Mouse (Mus musculus): ENCODE measurements around the gene Ccdc57. TPM values are rescaled to one million over a fixed set of nuclear protein-coding genes. Genes with fewer than 3 reads are reported as not detected.

Ccdc57 gene
- 7.3 and 8.8 TPM in 2 replicates for polyA plus RNA-seq (2015; fragmentation: Nextera tagmentation; extraction: Ambion mirVana)

GRCm38 (mm10) chr11:120932564-120933398 lies at the start of gene Ccdc57:
Ccdc57 (minus strand) TSS chr11:120932872.
- Histone ChIP-seq H3K9me3 (ENCODE audit: control insufficient read depth, low read length) (no peaks in the 10 kb centered on the region), H3K4me3 (replicated peaks; ENCODE audit: low read length) (peak within 1 kb of the TSS; percentile 89), H3K4me1 (replicated peaks; ENCODE audit: control insufficient read depth, insufficient read depth, low read length) (peaks cover 7% of the 10 kb centered on the region), H3K9ac (replicated peaks; ENCODE audit: low read depth, low read length) (peak within 1 kb of the TSS; percentile 79), H3K27me3 (replicated peaks; ENCODE audit: control insufficient read depth, insufficient read depth, low read length) (no peaks in the 10 kb centered on the region), H3K4me2 (ENCODE audit: low read length) (peak within 1 kb of the TSS; percentile 87), H3K36me3 (ENCODE audit: control insufficient read depth, insufficient read depth) (no peaks in the 10 kb centered on the region; the same call in 1 of the 2 replicates), H3K27ac (ENCODE audit: low read length) (peak within 1 kb of the TSS; percentile 33; the same call in 1 of the 2 replicates)
- WGBS: 10% methylated on average over 44 of the region's 44 CpGs
- ATAC-seq: peak; percentile 96

GRCm38 (mm10) chr11:120982459-120982858 lies 49.8 kb upstream of the Ccdc57 start:
- Histone ChIP-seq H3K27ac (ENCODE audit: low read length) (no peak overlapping the region), H3K9me3 (ENCODE audit: control insufficient read depth, low read length) (no peaks in the 10 kb centered on the region), H3K27me3 (replicated peaks; ENCODE audit: control insufficient read depth, insufficient read depth, low read length) (no peaks in the 10 kb centered on the region), H3K4me1 (replicated peaks; ENCODE audit: control insufficient read depth, insufficient read depth, low read length) (peaks cover under 1% of the 10 kb centered on the region; the same call in 1 of the 2 replicates), H3K4me3 (replicated peaks; ENCODE audit: low read length) (no peak overlapping the region), H3K36me3 (ENCODE audit: control insufficient read depth, insufficient read depth) (peaks cover 31% of the 10 kb centered on the region), H3K9ac (replicated peaks; ENCODE audit: low read depth, low read length) (no peak overlapping the region), H3K4me2 (ENCODE audit: low read length) (no peak overlapping the region)
- no peak for ATAC-seq

GRCm38 (mm10) chr11:120981661-120982060 lies 49.0 kb upstream of the Ccdc57 start:
- H3K36me3 ChIP-seq (ENCODE audit: control insufficient read depth, insufficient read depth): peaks cover 31% of the 10 kb centered on the region
- ATAC-seq: no peak
- no peaks in the 10 kb centered on the region for H3K4me1 ChIP-seq (replicated peaks; ENCODE audit: control insufficient read depth, insufficient read depth, low read length)
- H3K27ac ChIP-seq (ENCODE audit: low read length): no peak overlapping the region
- H3K9me3 ChIP-seq (ENCODE audit: control insufficient read depth, low read length): no peaks in the 10 kb centered on the region
- no peak overlapping the region for H3K4me3 ChIP-seq (replicated peaks; ENCODE audit: low read length)
- no peak overlapping the region for H3K4me2 ChIP-seq (ENCODE audit: low read length)
- H3K27me3 ChIP-seq (replicated peaks; ENCODE audit: control insufficient read depth, insufficient read depth, low read length): no peaks in the 10 kb centered on the region
- WGBS: 85% methylated on average over 4 of the region's 4 CpGs
- H3K9ac ChIP-seq (replicated peaks; ENCODE audit: low read depth, low read length): no peak overlapping the region

- H3K9me3 ChIP-seq (ENCODE audit: control insufficient read depth, low read length): no peaks in the 10 kb centered on the region
- no peak overlapping the region for H3K4me3 ChIP-seq (replicated peaks; ENCODE audit: low read length)
- H3K9ac ChIP-seq (replicated peaks; ENCODE audit: low read depth, low read length): no peak overlapping the region
- ATAC-seq: no peak
- no peak overlapping the region for H3K27ac ChIP-seq (ENCODE audit: low read length)
- WGBS: 85% methylated on average over 9 of the region's 9 CpGs
- no peaks in the 10 kb centered on the region for H3K4me1 ChIP-seq (replicated peaks; ENCODE audit: control insufficient read depth, insufficient read depth, low read length)
- H3K27me3 ChIP-seq (replicated peaks; ENCODE audit: control insufficient read depth, insufficient read depth, low read length): no peaks in the 10 kb centered on the region
- no peak overlapping the region for H3K4me2 ChIP-seq (ENCODE audit: low read length)
- H3K36me3 ChIP-seq (ENCODE audit: control insufficient read depth, insufficient read depth): peaks cover 29% of the 10 kb centered on the region
These were observed 47.9 kb upstream of the Ccdc57 start for GRCm38 (mm10) chr11:120980427-120981035.

GRCm38 (mm10) chr11:120979711-120980426 lies 47.2 kb upstream of the Ccdc57 start:
- Histone ChIP-seq H3K9ac (replicated peaks; ENCODE audit: low read depth, low read length) (no peak overlapping the region), H3K4me1 (replicated peaks; ENCODE audit: control insufficient read depth, insufficient read depth, low read length) (no peaks in the 10 kb centered on the region), H3K27me3 (replicated peaks; ENCODE audit: control insufficient read depth, insufficient read depth, low read length) (no peaks in the 10 kb centered on the region), H3K27ac (ENCODE audit: low read length) (no peak overlapping the region), H3K9me3 (ENCODE audit: control insufficient read depth, low read length) (no peaks in the 10 kb centered on the region), H3K4me3 (replicated peaks; ENCODE audit: low read length) (no peak overlapping the region), H3K36me3 (ENCODE audit: control insufficient read depth, insufficient read depth) (peaks cover 31% of the 10 kb centered on the region), H3K4me2 (ENCODE audit: low read length) (no peak overlapping the region)
- ATAC-seq: no peak
- WGBS: 91% methylated on average over 8 of the region's 8 CpGs

GRCm38 (mm10) chr11:120973318-120973717 lies 40.6 kb upstream of the Ccdc57 start:
- Histone ChIP-seq H3K4me2 (ENCODE audit: low read length) (no peak overlapping the region), H3K9me3 (ENCODE audit: control insufficient read depth, low read length) (no peaks in the 10 kb centered on the region), H3K4me3 (replicated peaks; ENCODE audit: low read length) (no peak overlapping the region), H3K27me3 (replicated peaks; ENCODE audit: control insufficient read depth, insufficient read depth, low read length) (no peaks in the 10 kb centered on the region), H3K36me3 (ENCODE audit: control insufficient read depth, insufficient read depth) (peaks cover 35% of the 10 kb centered on the region), H3K4me1 (replicated peaks; ENCODE audit: control insufficient read depth, insufficient read depth, low read length) (no peaks in the 10 kb centered on the region), H3K9ac (replicated peaks; ENCODE audit: low read depth, low read length) (no peak overlapping the region), H3K27ac (ENCODE audit: low read length) (no peak overlapping the region)
- no peak for ATAC-seq
- 83% methylated on average over 6 of the region's 6 CpGs for WGBS

GRCm38 (mm10) chr11:120971237-120971636 lies 38.6 kb upstream of the Ccdc57 start:
- no peaks in the 10 kb centered on the region for H3K9me3 ChIP-seq (ENCODE audit: control insufficient read depth, low read length)

GRCm38 (mm10) chr11:120969742-120970141 lies 37.1 kb upstream of the Ccdc57 start:
- H3K4me3 ChIP-seq (replicated peaks; ENCODE audit: low read length): no peak overlapping the region
- H3K9ac ChIP-seq (replicated peaks; ENCODE audit: low read depth, low read length): no peak overlapping the region
- no peak overlapping the region for H3K4me2 ChIP-seq (ENCODE audit: low read length)
- H3K27me3 ChIP-seq (replicated peaks; ENCODE audit: control insufficient read depth, insufficient read depth, low read length): no peaks in the 10 kb centered on the region
- no peak for ATAC-seq
- H3K36me3 ChIP-seq (ENCODE audit: control insufficient read depth, insufficient read depth): peaks cover 61% of the 10 kb centered on the region
- 94% methylated on average over 5 of the region's 5 CpGs for WGBS
- H3K27ac ChIP-seq (ENCODE audit: low read length): no peak overlapping the region
- no peaks in the 10 kb centered on the region for H3K4me1 ChIP-seq (replicated peaks; ENCODE audit: control insufficient read depth, insufficient read depth, low read length)
- no peaks in the 10 kb centered on the region for H3K9me3 ChIP-seq (ENCODE audit: control insufficient read depth, low read length)

More at GRCm38 (mm10) chr11:120971237-120971636, 38.6 kb upstream of the Ccdc57 start:
- Histone ChIP-seq H3K9ac (replicated peaks; ENCODE audit: low read depth, low read length) (no peak overlapping the region), H3K27ac (ENCODE audit: low read length) (no peak overlapping the region), H3K27me3 (replicated peaks; ENCODE audit: control insufficient read depth, insufficient read depth, low read length) (no peaks in the 10 kb centered on the region), H3K36me3 (ENCODE audit: control insufficient read depth, insufficient read depth) (peaks cover 51% of the 10 kb centered on the region), H3K4me2 (ENCODE audit: low read length) (no peak overlapping the region), H3K4me1 (replicated peaks; ENCODE audit: control insufficient read depth, insufficient read depth, low read length) (no peaks in the 10 kb centered on the region), H3K4me3 (replicated peaks; ENCODE audit: low read length) (no peak overlapping the region)
- 91% methylated on average over 5 of the region's 5 CpGs for WGBS
- no peak for ATAC-seq

- Histone ChIP-seq H3K9me3 (ENCODE audit: control insufficient read depth, low read length) (no peaks in the 10 kb centered on the region), H3K27me3 (replicated peaks; ENCODE audit: control insufficient read depth, insufficient read depth, low read length) (no peaks in the 10 kb centered on the region), H3K27ac (ENCODE audit: low read length) (no peak overlapping the region), H3K36me3 (ENCODE audit: control insufficient read depth, insufficient read depth) (peaks cover 54% of the 10 kb centered on the region), H3K4me1 (replicated peaks; ENCODE audit: control insufficient read depth, insufficient read depth, low read length) (no peaks in the 10 kb centered on the region), H3K4me2 (ENCODE audit: low read length) (no peak overlapping the region), H3K9ac (replicated peaks; ENCODE audit: low read depth, low read length) (no peak overlapping the region), H3K4me3 (replicated peaks; ENCODE audit: low read length) (no peak overlapping the region)
- WGBS: 85% methylated on average over 4 of the region's 4 CpGs
- ATAC-seq: no peak
These were observed 32.9 kb upstream of the Ccdc57 start for GRCm38 (mm10) chr11:120965587-120965986.
